Mouse (Mus musculus) brain, embryonic 14.5 days (tissue): ENCODE results near the gene Zbtb21. TPM values are rescaled to one million over a fixed set of nuclear protein-coding genes. Genes with fewer than 3 reads are reported as not detected.
A peak's percentile ranks its signal among the peaks of the same experiment; 100 is the strongest.

Experiments
- DNase-seq: peaks from one replicate; pipeline ENCODE4 v3.0.0-alpha.2; 2011; ENCODE audit warnings: low read depth
- CTCF ChIP-seq: fragments of 200-500 bp; IDR thresholded peaks from 2 replicates; pipeline ENCODE4 v1.5.1; 2012; ENCODE audit warnings: inconsistent platforms, mild to moderate bottlenecking, moderate library complexity, borderline replicate concordance; ENCODE audit not compliant: insufficient read depth, insufficient read length; ENCODE audit errors: extremely low read depth
- POLR2A ChIP-seq: fragments of 200-500 bp; IDR thresholded peaks from 2 replicates; pipeline ENCODE4 v1.6.1; 2012; ENCODE audit warnings: mild to moderate bottlenecking, inconsistent platforms, borderline replicate concordance; ENCODE audit not compliant: poor library complexity, insufficient read depth, insufficient read length, severe bottlenecking; ENCODE audit errors: extremely low read depth
- polyA plus RNA-seq: library from polyadenylated mRNA; depleted of rRNA; stranded (reverse); fragments of >200 nt; gene quantifications from 2 replicates; pipeline ENCODE4 v1.2.3, GENCODE M21; 2012; rRNA removed

Zbtb21 gene
- polyA plus RNA-seq, 1 experiment, result 17.4 TPM

DNA sequence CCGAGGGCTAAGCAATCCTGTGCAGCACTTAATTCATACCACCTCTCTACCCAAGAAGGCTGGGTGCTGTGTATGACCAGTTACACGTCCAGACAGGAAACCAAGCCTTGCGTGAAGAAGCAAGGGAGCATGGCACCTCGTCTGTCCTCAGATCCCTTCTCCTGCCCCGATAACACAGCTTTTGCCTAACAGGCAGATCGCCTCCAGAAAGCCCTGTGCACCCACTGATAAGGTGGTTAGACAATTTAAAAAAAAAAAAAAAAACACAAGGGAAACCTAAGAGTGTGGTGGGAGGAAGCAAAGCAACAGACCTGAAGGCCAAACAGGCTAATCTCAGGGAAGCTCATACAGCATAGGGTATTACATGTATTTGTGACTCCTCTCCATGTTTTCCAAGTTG, 54.9 kb downstream of the Zbtb21 start:
- DNase-seq, result no peak
- TF ChIP-seq CTCF (no peak), POLR2A (no peak)

DNA sequence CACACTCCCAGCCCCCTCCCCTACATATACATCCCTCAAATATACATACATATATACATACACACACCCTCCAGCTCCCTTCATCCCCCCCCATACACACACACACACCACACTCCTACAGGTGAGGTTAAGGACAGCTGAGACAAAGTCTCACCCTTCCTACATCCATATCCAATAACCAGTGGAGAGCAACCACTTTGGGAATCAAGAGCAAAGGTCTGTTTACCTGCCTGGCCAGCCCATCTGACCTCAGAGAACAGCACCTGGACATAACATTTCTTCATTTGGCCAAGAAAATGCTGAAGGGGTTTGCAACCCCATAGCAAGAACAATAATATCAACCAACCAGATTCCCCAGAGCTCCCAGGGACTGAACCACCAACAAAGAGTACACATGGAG, 56.1 kb downstream of the Zbtb21 start:
- no peak for TF ChIP-seq CTCF
- no peak for TF ChIP-seq POLR2A
- DNase-seq, result no peak

DNA sequence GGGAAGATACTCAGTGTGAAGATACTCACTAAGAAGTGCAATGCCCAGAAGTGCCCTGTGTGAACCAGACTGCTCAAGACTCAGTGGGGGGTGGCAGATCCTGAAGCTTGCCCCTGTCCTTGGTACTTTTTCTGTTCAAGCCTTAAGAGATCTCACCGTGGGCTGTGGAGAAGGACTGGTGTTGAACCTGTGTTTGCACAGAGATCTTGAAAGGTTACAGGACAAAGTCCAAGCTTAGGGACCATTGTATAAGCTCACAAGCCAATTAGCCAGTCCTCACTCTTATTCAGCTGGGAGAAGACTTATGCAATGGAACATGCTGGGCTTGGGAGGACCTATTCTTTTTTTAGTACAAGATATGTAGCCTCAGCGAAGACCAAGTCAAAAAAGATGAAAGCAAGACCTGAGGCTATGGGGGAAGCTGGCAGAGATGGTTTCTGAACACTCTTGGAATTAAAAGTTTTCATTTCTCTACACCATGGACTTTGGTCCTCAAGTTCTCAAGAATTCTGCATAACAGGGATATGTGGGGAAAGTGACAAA, 56.9 kb downstream of the Zbtb21 start:
- no peak for DNase-seq
- TF ChIP-seq CTCF (no peak), POLR2A (no peak)

DNA sequence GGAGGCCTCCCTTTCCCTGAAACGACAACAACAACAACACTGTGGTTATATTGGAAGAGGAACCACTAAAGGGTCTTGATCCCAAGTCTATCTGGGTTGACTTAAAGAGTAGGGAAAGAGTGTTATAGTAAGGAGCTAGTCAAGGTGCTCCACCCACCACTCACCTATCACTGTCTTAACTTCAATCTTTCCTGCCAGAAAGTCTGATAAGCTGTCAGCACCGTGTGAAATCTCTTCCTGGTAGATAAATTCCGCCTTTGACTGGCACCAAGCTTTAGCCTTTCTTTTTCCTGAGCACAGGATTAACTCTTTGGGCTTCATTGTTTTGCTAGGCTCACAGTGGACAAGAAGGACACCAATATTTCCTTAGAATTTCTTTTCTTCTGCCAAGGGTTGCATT, 58.4 kb downstream of the Zbtb21 start:
- TF ChIP-seq CTCF (no peak), POLR2A (no peak)
- DNase-seq, result no peak

DNA sequence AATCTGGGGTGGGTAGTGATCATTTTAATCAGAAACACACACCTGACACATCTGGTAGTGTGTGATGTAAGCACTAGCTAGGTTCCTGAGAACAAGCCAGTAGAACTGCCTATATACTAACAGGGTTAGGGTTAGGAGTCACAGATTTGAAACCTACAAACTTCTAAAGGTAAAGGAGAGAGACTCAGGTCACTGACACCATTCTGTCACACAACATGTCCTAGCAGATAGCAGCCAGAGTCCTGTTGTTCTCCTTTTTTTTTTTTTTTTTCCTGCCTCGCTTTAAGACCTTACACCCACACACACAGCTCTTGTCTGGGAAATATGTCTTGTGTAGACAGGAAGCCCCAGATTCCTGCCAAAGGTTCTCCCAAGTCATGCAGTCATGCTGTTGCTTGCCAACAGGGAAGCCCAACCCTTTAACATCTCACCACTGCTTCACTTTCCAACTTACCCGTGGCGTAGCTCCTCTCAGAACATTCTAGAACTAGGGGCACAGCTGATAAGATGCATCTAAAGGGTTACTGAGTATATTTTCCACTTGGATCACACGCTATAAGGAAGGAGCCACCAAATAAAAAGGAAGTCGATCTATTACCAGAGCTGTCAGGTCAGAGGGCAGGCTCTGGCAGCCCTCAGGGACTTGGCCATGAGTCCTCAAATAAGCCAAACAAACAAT, 64.9 kb downstream of the Zbtb21 start:
- peak; percentile 8 for DNase-seq
- TF ChIP-seq CTCF (no peak), POLR2A (no peak)

Other genes with a start within 250 kb of the Zbtb21 start
- 1.1 TPM in 2 replicates for gene Ripk4, start 198.8 kb downstream of the Zbtb21 start, polyA plus RNA-seq
- gene Prdm15, start 110.8 kb downstream of the Zbtb21 start, polyA plus RNA-seq, result 24.7 and 27.6 TPM in 2 replicates
- 11.4 and 15.2 TPM in 2 replicates for gene C2cd2, start within 50 bp of the Zbtb21 start, polyA plus RNA-seq
- 14.7 and 15.4 TPM in 2 replicates for gene B230307C23Rik, start 34.7 kb upstream of the Zbtb21 start, polyA plus RNA-seq
- gene A630089N07Rik, start 119.8 kb upstream of the Zbtb21 start, polyA plus RNA-seq, result 5.5 and 10.0 TPM in 2 replicates